Mouse (Mus musculus): ENCODE results near the gene Tbc1d22b.
"Not testable (repeated sequence)": the region's sequence is repeated elsewhere in the genome, so short reads cannot be mapped to it uniquely, and the experiment has no call there.

The Tbc1d22b gene

DNA sequence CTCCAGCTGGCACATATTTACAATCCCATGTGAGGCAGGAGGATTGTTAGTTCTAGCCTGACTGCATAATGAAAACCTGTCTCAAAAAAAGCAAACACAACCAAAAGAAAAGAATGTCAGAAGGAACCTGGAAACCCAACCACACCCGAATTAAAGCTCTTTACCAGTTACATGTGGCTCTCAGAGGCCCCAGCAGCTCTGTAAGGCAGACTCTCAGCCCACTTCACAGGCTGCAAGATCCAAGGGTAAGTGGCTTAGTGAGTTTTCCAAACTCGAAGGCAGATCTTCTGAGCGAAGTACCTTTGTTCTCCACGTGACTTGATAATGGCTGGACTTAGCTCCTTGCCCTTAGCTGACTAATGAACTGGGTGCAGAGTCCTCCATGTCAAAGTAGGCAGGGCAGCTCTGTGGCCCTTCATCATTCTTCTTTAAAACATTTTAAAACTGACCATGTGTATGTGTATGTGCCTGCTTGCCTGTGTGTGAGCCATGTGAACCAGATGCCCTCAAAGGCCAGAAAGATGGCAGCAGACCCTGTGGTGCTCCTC is 30.1 kb downstream of the Tbc1d22b start:
- in situ Hi-C loops (cut with MboI; ENCODE audit: low pct_unique_long_range_greater_than_20kb in 1 of 2, low sequenced_read_pairs in 2 of 2, unreplicated experiment in 1 of 2), result no loop called here

DNA sequence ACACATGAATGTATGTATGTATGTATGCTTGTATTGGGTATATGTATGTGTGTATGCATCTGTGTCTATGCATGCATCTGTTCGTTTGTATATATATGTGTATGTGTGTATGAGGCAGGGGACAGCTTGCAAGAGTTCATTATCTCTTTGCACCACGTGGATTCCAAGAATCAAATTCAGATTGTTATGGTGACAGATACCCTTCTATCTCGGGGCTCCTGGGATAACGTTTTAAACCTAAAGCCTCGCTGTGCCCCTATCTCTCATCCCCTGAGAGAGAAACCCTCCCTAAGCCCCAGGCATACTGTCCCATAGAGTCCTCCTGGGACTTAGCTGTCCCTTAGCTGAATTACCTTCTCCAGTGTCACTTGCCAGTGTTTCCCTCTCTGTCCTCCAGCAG is 34.0 kb downstream of the Tbc1d22b start:
- in situ Hi-C loops (cut with MboI; ENCODE audit: low pct_unique_long_range_greater_than_20kb in 1 of 2, low sequenced_read_pairs in 2 of 2, unreplicated experiment in 1 of 2), result no loop called here

DNA sequence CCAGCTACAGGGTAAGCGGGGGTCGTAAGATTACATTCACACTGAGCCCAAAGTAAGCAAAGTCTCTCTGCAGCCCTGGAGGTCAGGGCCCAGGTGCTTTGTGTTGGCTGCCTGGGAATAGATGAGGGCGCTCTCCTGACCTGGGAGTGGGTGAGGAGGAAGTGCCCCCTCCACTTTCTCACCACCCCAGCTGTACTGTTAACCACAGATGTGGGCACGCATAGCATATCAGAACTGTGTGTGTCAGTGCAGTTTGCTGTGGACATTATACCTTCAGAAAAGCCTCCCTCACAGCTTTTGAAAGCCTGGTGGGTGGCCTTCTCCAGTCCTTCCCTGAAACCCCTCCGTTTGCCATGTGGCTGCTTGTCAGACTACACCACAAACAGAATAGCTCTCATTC is 34.7 kb downstream of the Tbc1d22b start:
- in situ Hi-C loops (cut with MboI; ENCODE audit: low pct_unique_long_range_greater_than_20kb in 1 of 2, low sequenced_read_pairs in 2 of 2, unreplicated experiment in 1 of 2), result no loop called here

DNA sequence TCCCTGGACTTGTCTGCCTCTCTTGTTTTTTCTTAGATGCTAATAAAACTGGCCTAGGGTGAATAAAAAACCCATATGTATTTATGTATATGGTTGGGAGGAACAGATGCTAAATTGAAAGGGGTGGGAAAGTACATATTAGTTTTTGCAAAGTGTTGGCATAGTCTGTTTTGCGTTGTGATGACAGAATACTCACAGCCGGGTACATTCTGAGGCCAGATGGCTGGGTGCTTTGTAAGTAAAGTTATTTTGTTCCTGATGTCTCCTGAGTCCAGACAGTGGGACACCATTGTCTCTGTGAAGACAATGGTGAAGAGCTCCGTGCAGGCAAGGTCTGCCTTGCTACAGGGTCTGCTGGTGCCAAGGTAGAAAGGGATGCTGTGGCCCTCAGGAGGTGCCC is 35.2 kb downstream of the Tbc1d22b start:
- in situ Hi-C loops (cut with MboI; ENCODE audit: low pct_unique_long_range_greater_than_20kb in 1 of 2, low sequenced_read_pairs in 2 of 2, unreplicated experiment in 1 of 2), result no loop called here

DNA sequence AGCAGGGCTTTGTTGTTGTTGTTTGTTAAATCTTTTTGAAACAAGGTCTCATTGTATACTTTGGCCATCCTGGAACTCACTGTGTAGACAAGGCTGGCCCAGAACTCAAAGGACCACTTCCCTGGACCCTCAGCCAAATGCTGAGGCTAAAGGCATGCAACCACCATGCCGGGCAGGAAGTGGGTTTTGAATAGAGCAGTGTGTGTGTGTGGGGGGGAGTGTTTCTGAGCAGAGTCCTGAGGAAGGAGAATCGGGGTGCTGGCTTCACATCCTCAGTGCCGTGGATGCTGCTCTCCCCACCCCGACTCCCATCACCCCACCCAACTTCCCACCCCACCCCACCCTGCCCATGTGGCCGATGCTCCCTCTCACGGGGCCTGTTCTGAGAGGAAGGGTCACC is 35.9 kb downstream of the Tbc1d22b start:
- in situ Hi-C loops (cut with MboI; ENCODE audit: low pct_unique_long_range_greater_than_20kb in 1 of 2, low sequenced_read_pairs in 2 of 2, unreplicated experiment in 1 of 2), result no loop called here

DNA sequence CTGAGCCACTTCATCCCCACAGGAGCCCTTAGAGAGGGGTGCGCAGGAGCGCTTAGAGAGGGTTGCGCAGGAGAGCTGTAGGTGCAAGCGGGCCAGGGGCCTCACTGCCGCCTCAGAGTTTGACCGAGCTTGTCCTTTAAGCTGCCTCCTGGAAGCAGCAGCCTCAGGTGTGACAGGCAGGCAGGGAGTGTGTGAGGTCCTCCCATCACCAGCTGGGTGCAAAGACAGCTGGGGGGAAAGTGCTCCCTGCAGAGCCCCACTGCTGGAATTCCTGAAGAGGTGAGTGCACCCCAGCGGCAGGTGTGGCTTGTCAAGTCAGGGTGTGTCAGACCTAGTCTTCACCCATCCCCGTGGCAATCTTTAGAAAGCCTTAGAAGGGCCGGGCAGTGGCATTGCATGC is 37.3 kb downstream of the Tbc1d22b start:
- in situ Hi-C loops (cut with MboI; ENCODE audit: low pct_unique_long_range_greater_than_20kb in 1 of 2, low sequenced_read_pairs in 2 of 2, unreplicated experiment in 1 of 2), result no loop called here

DNA sequence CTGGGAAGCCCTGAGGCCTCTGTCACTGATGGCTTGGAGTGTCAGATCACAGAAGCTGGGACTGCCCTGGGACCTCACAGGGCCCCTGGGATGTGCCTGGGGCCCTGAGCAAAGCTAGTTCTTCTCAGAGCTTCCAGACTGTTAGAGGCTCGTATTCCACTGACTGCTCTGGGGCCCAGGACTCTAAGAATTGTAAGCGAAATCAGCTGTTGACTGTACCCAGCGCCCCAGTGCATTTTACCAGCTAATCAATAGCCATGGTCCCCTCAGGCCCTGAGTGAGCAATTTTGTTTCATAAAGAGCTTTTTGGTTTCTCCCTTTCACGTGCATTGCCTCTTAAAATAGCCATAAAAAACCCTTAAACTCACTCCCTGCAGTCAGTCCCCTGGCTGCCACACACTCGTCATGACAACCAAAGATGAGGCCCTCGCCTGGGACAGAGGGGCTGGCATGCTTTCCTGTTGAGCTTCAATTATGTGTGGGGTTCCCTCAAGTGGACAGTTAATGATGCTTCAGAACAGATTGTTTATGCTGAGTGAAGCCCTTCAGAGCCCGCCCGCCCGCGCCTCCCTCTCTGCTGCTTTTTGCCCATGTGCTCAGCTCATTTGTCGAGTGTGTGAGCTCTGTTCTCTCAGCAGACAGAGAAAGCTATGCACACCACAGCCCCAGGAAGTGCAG is 39.8 kb downstream of the Tbc1d22b start:
- in situ Hi-C loops (cut with MboI; ENCODE audit: low pct_unique_long_range_greater_than_20kb in 1 of 2, low sequenced_read_pairs in 2 of 2, unreplicated experiment in 1 of 2), result no loop called here

GRCm38 (mm10) chr17:29595891-29596770 is 46.5 kb downstream of the Tbc1d22b start:
- in situ Hi-C loops (cut with MboI; ENCODE audit: low pct_unique_long_range_greater_than_20kb in 1 of 2, low sequenced_read_pairs in 2 of 2, unreplicated experiment in 1 of 2), result no loop called here

DNA sequence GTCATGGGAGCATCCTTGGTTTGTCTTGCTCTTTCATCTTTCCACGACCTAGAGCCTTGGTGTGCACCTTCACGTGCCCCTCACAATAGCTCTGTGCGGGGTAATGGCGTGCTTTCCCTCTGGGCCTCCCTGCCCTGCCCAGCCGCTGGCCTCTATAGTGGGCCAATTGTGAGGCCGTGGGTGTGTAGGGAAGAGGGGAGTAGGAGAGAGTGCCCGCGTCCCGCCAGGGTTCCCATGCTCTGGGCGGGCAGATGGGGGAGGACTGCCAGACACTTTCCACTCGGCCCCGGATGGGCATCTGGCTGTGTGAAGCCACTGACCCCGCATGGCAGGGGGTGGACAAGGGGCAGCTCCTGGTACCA is 47.2 kb downstream of the Tbc1d22b start:
- in situ Hi-C loops (cut with MboI; ENCODE audit: low pct_unique_long_range_greater_than_20kb in 1 of 2, low sequenced_read_pairs in 2 of 2, unreplicated experiment in 1 of 2), result no loop called here

DNA sequence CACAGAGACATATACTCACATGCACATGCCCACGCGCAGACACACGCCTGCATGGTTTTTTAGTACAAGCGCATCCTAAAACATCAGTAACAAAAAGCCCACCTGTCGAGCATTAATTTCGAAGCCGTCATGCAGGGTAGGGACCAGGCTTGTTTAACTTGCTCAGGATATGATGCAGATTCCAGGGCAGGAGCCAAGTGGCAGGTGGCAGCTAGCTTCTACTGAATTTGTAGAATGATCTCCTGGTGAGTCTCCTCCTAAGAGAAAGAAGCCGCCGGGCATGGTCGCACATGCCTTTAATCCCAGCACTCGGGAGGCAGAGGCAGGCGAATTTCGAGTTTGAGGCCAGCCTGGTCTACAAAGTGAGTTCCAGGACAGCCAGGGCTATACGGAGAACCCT is 49.5 kb downstream of the Tbc1d22b start:
- in situ Hi-C loops (cut with MboI; ENCODE audit: low pct_unique_long_range_greater_than_20kb in 1 of 2, low sequenced_read_pairs in 2 of 2, unreplicated experiment in 1 of 2), result no loop called here

DNA sequence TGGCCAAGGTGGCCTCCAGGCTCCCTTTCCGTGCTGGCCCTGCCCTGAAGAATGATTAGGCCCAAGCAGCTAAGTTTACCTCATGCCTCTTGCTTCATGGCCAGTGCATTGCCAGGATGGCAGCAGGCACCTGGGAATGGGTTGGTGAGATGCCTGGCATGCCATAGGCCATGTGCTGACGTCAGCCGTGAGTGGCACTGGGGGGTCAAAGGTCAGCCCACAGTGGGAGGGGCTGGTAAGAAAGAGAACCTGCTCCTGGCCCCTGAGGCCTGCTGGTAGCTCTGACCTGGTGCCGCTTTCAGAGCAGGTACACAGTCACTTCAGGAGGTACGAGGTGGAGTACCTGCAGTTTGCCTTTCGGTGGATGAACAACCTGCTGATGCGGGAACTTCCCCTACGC is 50.0 kb downstream of the Tbc1d22b start:
- in situ Hi-C loops (cut with MboI; ENCODE audit: low pct_unique_long_range_greater_than_20kb in 1 of 2, low sequenced_read_pairs in 2 of 2, unreplicated experiment in 1 of 2), result no loop called here

GRCm38 (mm10) chr17:29601391-29601790 is 51.8 kb downstream of the Tbc1d22b start:
- in situ Hi-C loops (cut with MboI; ENCODE audit: low pct_unique_long_range_greater_than_20kb in 1 of 2, low sequenced_read_pairs in 2 of 2, unreplicated experiment in 1 of 2), result no loop called here

DNA sequence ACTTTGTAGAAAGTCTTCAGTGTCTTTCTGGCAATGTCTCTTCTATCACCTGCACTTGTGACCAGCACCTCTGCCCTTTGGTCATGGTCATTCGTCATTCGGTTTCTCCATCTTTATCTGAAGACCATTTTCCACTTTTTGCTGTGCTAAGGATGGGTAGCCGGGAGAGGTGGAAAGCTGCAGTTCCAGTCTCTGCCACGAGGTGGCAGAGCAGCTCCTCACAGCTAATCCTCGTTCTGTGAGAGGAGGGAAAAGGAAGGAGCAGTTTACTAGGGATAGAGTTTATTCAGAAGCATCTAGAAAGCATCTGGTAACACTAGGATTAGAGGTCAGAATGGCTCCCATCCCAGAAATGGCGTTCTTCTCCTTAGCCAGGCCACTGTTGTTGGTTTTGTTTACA is 53.7 kb downstream of the Tbc1d22b start:
- in situ Hi-C loops (cut with MboI; ENCODE audit: low pct_unique_long_range_greater_than_20kb in 1 of 2, low sequenced_read_pairs in 2 of 2, unreplicated experiment in 1 of 2), result no loop called here

- in situ Hi-C loops (cut with MboI; ENCODE audit: low pct_unique_long_range_greater_than_20kb in 1 of 2, low sequenced_read_pairs in 2 of 2, unreplicated experiment in 1 of 2), result not testable (repeated sequence)
Measured at GRCm38 (mm10) chr17:29613453-29613852, 63.9 kb downstream of the Tbc1d22b start.

DNA sequence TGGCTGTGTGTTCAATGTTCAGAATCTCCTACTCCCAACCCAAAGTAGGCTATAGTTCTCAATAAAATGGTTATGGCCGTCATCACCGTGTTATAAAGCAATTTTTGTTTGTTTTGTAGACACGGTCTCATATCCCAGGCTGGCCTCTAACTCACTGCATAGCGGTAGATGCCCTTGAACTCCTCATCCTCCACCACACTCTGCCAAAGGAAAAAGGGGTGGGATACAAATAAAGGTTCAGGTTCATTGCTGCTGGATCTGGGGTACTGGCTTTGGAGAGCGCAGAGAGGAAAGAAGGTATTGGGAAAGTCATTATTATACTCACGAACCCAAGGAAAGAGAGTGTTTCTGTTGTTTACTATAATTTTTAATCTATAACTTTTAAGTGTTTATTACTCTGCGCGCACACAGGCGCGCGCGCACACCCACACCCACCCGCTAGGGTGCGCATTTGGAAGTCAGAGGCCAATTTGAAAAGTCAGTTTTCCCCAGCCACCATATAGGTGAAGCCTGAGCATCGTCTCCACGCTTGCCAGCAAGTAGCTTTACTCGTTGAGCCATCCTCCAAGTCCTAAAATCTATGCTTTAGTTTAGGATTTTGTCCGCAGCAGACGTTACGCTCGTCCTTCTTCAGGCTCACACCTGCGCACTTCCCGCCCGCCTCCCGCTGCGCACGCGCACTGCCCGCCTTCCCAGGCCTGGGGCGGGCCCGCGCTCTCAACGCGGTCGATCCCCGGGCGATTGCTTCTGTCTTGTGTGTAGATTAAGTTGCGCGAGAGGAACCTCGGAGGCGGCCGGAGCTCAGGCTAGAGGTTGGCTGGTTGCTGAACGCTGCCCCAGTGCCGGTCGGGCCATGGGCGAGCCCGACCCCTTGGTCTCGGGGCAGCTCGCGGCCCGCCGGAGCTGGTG is 64.8 kb downstream of the Tbc1d22b start, which contains the start of the genes Rnf8 and Gm28043:
Gene Rnf8, plus strand, starts transcription at position 676 of the 909 bp plus-strand sequence.
Gene Gm28043, plus strand, starts transcription at position 762 of the 909 bp plus-strand sequence.
- in situ Hi-C loops (cut with MboI; ENCODE audit: low pct_unique_long_range_greater_than_20kb in 1 of 2, low sequenced_read_pairs in 2 of 2, unreplicated experiment in 1 of 2), result no loop called here

DNA sequence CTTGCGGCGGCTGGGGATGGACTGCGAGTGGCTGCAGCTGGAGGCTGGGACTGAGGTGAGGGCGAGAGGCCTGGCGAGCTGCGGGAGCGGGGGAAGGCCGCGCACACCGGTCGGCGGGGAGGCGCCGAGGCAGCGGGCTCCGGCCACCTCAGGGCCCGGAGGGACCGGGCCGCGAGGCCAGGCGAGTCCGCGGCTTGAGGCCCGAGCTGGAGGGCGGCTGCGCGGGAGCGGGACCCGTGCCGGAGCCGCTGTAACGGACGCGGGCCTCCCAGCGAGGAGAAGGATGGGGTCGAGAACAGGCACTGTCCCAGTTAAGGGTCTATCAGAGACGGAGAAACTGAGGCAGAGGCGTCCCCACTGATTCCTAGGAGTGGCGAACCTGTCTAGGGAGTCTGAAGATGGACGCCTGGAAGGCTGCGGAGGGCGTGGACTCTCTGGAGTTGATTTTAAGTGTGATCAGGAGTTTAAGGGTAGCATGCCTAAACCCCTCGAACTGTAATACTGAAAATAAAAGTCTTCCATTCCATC is 65.5 kb downstream of the Tbc1d22b start:
- in situ Hi-C loops (cut with MboI; ENCODE audit: low pct_unique_long_range_greater_than_20kb in 1 of 2, low sequenced_read_pairs in 2 of 2, unreplicated experiment in 1 of 2), result no loop called here

DNA sequence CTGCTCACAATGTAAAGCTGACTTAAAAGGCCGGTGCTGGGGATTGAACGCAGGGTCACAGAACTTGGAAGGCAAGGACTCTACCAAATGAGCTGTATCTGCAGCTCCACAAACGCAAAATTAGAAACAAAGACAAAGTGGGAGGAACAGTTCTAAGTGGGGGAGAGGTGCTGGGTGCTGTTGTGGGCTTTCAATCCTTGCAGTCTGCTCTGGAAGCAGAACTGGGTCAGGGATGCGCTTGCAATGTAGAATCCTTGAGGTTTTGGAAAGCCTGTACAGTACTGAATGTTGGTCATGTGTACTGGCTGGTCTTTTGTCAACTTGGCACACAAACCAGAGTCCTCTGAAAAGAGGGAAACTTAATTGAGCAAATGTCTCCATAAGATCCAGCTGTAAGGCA is 66.0 kb downstream of the Tbc1d22b start:
- in situ Hi-C loops (cut with MboI; ENCODE audit: low pct_unique_long_range_greater_than_20kb in 1 of 2, low sequenced_read_pairs in 2 of 2, unreplicated experiment in 1 of 2), result no loop called here

DNA sequence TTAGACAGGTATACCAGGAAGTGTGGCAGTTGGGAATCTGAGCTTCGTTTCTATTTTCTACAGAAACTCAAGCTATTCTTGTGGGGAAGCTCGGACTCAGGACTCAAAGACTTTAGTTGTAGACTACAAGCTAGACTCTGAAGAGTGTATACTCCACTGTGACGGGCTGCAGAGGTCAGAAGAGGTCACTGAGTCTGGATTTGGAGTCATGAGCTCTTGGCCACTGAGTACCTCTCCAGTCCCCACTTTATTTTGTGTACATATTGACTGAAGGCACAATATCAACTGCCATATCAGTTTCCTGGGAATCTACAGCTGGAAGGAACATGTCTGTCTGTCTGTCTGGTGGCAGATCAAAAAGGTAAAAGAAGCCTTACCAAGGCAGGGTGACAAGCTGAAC is 69.6 kb downstream of the Tbc1d22b start:
- in situ Hi-C loops (cut with MboI; ENCODE audit: low pct_unique_long_range_greater_than_20kb in 1 of 2, low sequenced_read_pairs in 2 of 2, unreplicated experiment in 1 of 2), result no loop called here
